Mouse (Mus musculus): Measurements from ENCODE around the gene Iqgap1. TPM values are rescaled to one million over a fixed set of nuclear protein-coding genes. Genes with fewer than 3 reads are reported as not detected.

Gene Iqgap1
- total RNA-seq, 2 experiments from 2014 or later: 95.5 to 114 TPM

DNA sequence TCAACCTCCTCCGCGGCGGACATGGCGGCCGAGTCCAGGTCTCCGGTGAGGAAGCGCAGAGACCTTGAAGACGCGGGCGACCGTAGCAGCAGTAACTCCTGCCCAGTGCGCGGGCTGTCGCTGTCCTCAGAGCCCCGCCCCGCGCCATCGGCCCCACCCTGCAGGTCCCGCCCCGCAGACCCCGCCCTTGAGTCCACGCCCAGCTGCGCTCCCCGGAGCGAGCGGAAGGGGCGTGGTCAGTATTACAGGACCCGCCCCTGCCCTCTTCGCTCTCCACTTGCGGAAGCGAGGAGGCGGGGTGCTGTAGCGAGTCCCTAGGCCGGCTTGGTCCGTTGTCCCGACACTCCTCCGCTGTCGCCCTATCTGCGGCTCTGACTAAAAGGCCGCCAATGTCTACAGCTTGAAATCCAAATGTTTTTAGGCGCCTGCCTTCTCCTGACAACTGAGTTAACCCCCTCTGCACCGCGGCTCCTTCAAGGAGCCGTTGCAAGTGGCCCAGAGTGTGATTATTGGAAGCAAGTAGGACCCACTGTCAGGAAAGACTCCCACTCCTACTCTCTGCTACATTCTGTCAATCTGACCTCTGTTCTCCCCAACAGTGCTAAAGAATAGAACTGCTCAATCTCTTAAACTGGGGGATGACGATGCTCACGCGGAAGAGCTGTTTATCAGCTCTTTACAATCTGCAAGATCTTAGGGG is 22.5 kb downstream of the Iqgap1 start:
- peak; percentile 96 to 98 for DNase-seq

DNA sequence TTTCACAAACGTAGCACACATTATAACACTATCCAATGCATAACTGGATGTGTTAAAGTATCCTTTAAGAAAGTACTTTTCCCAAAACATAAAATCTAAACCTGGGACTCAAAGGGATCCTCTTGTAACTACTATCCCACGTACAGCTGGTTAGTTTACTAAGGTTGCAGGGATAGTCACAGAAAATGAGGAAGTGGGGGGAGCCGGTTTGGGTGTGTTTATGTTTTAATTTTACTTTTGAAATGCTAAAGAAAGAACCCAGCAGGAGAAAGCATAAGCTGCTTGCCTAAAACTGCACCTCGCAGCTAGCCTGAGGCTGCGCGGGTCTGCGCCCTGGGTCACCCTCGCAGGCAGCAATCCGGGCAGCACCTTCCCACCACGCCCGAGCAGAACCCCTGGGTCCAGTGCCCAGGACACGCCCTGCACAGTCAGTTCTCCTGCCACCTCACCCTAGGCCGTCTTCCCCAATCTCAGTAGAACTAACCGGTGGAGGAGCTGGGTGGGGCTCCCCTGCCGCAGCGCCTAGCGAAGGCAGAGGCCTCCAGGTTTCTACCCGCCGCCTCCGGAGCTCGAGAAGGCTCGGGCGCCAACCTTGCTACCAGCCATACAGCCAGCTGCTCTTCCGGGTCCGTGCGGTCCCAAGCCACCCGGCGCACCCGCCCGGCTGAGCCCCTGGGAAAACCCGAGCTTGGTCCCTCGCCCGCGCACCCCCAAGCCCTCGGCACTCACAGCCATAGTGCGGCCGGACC is 23.2 kb downstream of the Iqgap1 start:
- peak; percentile 72 to 74 for DNase-seq

DNA sequence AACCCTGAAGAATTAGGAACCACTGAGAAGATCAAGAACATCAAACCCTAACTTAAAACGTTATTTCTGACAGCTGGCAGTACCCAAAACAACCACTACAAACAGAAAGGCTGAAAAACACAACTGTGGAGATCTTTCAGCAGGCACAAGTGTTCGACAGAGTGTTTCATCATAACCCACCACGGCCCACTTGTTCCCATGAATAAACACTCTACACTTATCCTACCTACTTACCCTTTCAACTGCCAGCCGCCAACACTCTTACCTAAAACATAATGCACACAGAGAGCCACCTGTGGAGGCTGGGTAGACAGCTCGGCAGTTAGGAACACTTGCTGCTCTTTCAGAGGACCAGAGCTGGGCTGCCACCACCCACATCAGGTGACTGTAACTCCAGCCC is 26.5 kb downstream of the Iqgap1 start:
- DNase-seq: no peak

DNA sequence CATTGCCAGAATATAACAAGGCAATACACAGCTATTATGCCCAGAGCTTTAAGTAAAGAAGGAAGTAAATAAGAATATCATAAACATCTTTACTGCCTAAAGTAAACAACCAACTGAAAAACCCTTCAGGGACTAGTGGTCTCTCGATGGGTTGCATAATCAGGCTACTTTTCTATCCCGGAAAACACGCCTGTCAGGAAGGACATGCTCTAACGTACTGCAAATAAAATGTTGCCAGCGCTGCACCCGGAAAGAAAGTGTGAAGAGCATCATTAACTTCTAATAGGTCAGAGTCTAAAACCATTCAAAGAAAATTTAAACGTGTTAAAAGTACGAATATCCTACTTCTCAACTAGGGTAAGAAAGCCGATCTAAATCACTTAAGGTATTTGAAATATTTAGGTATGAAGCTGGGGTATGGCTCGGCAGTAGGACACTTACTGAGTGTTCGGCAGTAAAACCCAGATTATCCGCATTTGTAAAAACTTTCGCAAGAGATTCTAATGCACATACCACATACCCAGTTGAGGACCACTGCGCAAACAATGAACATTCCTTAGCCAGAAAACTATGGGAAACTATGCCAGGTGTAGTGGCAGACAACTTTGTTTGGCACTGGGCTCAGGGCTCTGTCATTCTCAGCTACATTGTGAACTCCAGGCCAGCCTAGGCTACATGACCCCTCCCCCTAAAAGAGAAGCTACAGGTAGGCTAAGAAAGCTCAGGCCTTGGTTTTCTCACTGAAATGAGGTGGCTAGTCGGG is 28.8 kb downstream of the Iqgap1 start:
- no peak for DNase-seq

DNA sequence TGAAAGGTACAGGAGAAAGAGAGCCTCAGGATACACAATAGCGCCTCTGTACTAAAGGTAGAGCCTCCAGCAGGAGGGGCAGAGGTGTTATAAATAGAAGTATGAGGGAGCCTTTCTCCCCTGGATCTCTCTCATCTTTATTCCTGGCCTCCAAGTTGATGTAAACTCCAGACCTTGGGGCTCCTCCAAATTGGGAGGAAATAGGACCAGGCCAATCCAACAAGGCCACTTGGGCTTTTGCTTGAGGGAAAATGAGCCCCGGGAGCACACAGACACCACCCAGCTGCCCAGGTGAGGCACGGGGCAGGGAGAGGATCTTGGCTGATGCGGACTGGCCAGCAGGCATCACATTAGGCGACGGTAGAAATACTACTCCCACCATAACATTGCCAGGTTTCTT is 29.5 kb downstream of the Iqgap1 start:
- no peak for DNase-seq

DNA sequence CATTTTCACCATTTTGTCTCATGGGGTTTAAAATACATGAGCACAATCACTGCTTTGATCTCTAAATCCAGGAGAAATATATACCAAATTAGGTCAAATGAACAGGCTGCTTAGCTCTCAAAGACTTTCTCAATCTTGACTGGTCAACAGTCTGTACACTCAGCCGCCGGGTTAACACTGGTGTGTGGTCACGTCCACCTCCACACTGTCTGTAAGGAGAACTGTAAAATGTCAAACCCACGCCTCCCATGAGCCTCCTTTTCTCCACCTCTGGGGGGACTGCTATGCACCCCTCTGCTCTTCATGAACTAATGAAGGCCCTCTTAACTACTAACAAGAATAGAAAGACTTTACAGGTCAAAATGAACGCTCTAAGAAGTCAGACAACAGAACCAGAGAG is 36.2 kb downstream of the Iqgap1 start:
- no peak for DNase-seq

DNA sequence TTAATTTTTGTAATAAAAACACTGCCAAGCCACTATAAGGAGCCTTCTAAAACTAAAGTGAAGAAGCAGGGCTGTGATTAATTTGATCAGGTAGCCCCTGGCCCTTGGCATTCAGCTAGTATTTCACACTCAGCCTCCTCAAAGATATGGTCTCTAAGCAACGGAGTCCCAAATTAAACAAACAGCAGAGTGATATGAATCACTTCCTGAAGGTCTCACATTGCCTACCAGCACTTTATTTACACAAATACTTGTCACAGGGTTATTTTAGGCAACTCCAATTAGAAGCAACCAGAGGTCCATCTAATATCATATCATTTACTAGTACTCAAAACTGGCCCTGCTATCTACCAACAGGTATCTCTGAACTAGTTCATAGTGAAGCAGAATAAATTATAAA is 36.7 kb downstream of the Iqgap1 start:
- DNase-seq: no peak

DNA sequence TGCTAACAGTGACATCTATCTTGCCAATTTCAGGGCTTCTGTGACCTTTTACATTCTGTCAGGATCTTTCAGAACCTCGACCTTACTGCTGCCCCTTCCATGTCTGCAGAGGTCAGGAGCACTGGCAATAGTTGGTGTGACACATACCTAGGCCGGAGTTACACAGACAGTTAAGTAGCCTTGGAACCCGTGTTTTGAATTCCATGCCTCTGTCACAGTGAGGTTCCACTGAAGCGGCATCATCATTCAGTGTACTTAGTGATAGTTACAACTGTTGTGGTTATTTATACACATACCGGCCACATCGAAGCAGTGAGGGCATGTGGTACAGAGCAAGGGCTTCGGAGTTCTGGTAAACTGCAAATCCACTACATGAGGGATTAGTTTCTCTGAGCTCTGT is 37.8 kb downstream of the Iqgap1 start:
- DNase-seq: peak in 1 of 2 experiments; percentile 51

DNA sequence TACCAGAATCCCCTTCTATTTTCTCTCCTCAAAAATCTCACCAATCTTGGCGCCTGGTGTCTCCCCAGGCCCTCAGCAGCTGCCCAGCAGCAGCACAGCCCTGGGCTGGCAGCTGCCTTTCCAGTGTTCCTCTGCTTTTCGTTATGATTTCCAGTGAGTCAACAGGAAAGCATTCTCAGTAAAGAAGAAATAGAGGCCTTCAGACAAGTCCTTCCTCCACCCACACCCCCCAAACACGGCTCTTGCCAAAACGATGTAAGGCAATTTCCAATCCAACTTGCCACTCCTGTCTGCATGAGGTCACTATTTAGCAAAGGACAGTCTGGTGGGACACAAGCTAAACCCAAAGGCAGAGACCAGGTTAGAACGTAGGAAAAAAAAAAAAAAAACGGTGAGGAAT is 39.0 kb downstream of the Iqgap1 start:
- DNase-seq: peak; percentile 68 to 76

DNA sequence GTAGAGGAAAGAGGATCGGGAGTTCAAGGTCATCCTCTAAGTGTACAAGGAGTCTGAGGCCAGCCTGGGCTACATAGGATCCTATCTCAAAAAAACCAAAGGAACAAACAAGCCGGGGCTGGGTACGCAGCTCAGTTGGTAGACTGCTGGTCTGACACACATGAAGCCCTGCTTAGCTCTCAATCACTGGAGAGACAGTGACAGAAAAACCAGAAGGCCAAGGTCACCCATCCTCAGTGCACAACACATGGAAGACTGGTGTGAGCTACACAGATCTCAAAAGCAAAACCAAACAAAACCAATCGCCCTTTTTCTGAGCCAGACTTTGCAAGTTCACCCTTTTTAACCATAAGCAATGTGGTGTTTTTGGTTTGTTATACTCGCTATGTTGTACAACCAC is 41.9 kb downstream of the Iqgap1 start:
- DNase-seq: peak; percentile 42 to 50

DNA sequence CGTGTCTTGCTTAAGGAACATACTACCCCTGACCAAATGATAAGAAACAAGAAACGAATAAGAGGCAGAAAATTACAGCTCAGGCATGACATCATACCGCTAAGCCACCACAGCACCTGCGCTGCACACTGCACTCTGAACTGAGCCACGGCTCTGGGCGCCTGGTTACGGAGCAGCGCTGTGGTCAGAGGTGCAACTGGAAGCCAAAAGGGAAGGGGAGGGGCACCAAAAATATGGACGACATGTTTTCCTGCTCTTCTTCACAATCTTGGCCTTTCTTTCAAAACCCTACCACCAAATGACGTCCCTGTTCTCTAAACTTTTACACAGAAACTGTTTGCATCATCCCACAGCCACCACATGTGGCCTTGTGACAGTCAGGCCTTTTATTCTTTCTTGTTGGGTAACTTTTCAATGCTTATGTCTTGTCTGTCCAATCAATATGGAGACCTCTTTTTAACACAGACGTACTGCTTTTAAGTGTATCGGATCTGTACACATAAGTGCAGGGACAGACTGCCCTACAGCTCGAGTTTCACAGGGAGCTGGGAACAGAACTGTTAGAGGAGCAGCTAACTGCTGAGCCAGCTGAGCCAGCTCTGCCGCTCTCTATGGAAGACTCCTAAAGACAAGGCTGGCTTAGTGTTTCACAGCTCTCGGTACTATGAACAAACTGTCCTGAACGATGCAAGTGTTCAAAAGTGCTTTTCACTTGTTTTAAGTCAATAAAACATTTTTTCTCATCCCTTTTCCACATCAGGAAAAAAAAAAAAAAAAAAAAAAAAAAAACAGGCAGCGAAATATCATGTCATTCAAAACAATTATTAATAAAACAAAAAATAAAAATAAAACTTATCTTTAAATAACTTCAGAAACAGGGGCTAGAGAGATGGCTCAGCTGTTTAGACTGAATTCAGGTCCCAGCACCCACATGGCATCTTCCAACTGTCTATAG is 43.3 kb downstream of the Iqgap1 start:
- no peak for DNase-seq

DNA sequence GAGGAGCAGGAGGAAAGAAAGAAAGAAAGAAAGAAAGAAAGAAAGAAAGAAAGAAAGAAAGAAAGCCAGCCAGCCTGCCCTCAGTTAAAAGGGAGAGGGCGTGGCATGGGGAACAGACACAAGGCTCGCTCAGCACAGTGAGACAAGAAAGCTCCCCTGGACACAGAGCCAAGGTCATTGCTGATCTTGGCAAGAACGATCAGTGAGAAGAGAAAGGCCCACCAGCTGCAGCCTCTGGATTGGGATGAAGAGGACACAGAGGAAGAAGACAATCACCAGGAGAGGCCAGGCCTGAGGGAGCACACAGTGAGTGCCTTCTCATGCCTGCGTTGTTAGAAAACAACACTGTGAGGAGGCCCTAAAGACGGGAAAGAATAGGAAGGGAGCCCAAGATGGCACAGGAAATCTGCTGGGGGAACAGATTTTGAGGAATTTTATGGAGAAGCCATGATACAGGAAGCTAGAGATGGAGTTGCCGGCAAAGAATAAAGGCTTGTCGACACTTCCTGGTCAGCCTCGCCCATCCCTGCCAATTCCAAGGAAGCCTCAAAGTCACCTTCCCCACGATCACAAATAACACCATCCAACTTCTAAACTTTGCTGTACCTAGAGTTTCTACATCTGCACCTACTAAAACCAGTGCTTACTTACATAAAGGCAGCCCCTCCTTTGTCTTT is 44.2 kb downstream of the Iqgap1 start:
- peak; percentile 63 to 71 for DNase-seq

DNA sequence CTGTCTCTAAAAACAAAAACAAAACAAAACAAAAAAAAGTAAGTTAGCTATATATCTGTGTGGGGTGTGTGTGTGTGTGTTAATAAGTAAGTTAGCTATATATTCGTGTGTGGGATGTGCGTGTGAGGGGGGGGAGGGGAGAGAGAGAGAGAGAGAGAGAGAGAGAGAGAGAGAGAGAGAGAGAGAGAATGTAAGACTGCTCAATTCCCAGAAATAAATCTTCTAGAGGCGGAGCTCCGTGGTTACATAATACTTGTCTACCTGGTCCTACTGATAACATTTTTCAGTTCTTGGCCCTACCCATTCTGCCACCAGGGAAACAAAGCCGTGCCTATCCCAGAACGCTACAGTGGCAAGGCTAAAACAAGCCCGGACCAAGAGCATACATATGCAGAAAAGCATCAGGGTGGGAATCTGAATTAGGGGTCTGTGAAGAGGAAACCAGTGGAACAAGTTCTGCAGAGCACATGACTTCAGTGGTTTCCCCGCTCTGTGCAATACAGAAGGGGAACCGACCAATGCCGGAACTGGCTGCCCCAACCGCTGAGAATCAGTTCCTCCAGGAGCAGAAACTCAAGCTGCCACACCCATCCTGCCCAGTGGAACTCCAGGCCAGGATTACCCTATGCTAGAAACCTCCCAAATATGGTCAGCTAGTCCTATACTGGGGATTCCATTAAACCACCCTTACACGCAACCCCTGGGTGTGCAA is 46.7 kb downstream of the Iqgap1 start:
- DNase-seq: peak; percentile 28 to 53

DNA sequence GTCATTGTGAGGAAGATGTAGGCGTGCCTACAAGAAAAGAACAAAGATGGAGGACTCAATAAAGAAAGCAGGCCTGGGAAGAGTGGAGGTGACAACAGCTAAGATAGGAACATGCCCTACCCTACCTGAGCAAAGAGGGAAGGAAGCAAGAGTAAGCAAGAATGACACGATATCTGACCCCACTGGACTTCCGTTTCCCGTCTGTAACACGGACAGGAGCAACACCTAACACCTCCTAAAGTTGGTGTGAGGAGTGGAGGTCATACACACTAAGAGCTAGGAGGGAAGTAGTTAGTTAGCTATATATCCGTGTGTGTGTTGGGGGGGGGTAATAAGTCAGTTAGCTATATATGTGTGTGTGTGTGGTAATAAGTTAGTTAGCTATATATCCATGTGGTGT is 47.4 kb downstream of the Iqgap1 start:
- no peak for DNase-seq

DNA sequence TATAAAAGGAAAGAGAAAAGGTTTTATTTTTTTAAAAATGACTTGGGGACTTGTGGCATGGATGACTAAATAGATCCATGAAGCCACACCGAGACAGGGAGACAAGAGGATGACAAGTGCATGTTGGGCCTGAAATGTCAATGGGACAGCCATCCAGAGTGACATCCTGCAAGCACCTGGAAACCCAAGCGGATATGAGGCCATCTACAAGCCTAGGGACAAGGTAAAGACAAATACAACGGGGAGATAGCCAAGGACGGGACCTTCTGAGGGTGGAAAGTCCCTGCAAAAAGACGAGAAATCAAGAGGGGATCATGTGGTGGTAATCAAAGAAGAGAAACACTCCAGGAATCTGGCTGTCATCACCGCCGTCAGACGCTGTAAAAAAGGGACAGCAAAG is 48.6 kb downstream of the Iqgap1 start:
- no peak for DNase-seq

DNA sequence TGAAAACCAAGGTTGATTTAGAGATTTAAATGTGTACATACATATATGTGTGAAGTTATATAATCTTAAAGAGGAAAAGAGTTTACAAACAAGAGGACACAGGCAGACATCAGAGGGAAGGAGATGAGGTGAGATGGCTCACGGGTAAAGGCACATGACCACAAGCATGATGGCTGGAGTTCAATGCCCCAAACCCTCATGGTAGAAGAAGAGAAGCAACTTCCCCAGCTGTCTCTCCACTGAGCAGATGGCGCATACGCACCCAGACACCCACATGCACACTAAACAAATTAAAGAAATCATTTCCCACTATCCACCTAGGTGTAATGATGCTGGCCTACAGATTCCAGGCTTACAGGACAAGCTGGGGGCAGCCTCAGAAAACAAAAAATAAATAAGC is 49.7 kb downstream of the Iqgap1 start:
- no peak for DNase-seq

DNA sequence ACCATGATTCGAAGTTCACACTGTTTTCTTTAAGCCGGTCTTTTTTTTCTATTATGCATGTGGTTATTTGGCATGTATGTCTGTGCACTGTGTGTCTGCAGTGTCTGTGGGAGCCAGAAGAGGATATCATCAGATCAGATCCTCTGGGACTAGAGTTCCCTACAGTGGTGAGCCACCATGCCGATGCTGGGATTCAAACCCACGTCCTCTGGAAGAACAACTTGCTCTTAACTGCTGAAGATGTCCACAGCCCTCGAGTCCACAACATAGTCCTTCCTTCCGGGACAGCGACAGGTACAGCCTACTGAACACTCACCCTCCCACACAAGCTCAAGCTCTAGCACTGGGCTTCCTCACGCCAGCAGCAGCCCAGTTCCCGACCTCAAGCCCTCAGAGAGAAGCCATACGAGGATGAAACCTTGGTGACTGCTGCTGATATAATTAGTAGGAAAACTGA is 50.3 kb downstream of the Iqgap1 start:
- no peak for DNase-seq

DNA sequence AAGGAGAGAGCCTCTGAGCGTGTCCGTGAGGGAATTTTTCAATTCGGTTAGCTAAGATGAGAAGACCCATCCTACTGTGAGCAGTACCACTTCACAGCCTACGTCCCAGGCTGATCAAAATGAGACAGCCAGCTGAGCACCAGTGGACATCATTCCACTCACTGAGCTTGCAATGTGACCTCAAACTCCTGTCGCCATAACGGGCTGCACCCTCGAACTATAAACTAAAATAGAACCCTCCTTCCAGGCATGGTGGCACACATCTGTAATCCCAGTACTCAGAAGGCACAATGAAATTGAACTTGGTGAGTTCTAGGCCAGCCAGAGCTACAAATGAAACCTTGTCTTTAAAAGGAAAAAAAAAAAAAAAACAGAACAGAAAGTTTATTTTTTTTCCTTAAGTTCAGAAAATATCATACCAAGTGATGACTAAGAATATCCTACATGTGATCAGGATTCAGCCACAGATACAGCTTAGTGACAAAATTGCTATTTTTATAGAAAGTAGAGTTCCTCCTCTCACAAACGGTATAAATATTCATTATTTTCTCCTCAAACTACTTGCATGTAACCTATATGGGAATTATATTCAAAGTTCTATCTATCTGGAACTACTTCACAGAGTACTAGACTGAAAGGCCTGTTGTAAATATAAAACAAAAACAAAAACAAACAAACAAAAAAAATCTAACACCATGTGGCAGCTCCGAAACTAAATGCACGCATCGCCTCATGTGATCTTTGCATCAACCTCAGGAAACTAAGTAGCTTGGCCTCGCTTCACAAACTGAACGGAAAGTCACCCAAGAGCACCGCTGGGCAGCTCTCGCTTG is 50.9 kb downstream of the Iqgap1 start:
- no peak for DNase-seq

DNA sequence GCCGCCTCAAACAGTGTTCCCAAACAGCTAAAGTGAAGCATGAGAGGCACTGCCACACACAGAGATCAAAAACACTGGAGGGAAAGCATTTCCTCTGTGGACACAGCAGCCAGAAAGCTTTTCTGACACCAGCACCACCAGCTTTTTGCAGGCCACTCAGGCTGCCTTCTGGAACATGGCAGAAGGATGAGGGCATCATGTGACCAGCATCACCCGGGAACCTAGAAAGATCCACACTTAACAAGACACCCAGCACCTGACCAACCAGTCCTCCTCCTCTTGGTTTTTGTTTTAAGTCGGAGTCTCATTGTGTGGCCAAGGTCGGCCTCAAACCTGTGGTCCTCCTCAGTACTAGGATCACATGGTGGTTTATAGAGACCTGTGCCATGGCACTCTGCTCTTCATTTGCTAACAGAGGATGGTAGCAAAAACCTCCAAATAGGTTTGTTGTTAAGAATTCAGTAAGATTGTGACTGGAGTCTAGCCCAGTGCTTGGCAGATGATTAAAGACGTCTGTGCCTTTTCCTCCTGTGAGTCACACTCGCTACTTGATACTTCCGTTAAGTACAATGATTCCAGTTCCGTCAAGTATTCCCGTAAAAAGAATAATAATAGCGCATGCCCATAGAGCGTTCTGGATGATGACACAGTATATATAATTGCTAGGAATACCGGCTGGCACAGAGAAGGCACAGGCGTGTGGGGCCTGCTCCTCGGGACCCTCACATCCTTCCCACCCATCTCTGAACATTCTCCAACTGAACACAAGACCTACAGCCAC is 51.8 kb downstream of the Iqgap1 start:
- DNase-seq: no peak

All from adrenal gland, postnatal 36 days (tissue).